In the genomic region with DNA sequence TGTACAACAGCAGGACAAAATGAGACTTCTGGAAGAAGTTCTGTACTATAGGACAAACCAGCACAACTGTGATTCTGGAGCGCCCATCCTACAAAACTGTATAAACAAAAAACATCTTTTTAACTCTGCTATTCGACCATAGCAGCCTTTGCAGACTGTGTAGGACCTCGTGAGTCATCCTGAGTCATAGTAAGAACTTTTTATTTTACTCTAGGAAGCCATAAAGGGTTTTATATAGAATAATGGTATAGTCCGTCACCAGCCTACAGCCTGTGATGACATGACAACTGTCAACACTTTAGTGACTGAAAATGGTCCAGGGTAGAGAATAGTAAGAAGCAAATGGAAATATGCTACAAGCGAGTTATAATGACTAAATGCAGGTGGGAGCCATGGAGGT, we compare ENCODE assay signal across 24 mouse cellular contexts. TPM values are rescaled to one million over a fixed set of nuclear protein-coding genes. Genes with fewer than 3 reads are reported as not detected.
"Had no signal": no experiment of that assay in that cellular context is flagged by ENCODE, and none has a peak within 500 bp of the region (broad histone marks: within the 10 kb centered on the region; RNA-seq: fewer than 3 reads in every experiment).

No protein-coding gene starts in this region.

- H3K9me3 ChIP-seq: heart, embryonic 10.5 days; heart, embryonic 12.5 days; hindbrain, embryonic 10.5 days; hindbrain, embryonic 12.5 days; intestine, embryonic 15.5 days; limb, embryonic 13.5 days; limb, embryonic 15.5 days; liver, embryonic 12.5 days had no signal

- DNase-seq: gastrocnemius, adult 2 months; gastrocnemius, postnatal 10 days; gastrocnemius, postnatal 25 days; heart, adult 18-20 months; heart, postnatal 10 days; heart, postnatal 4 days; kidney, adult 18-20 months; kidney, adult 8-10 months; kidney, postnatal 10 days; kidney, postnatal 25 days; kidney, postnatal 4 days; layer of hippocampus, adult 9-11 months; layer of hippocampus, postnatal 36 days; left cerebral cortex, postnatal 4 days had no signal

- H3K4me3 ChIP-seq: gastrocnemius, adult 2 months; heart, embryonic 10.5 days; heart, embryonic 12.5 days; hindbrain, embryonic 10.5 days; hindbrain, embryonic 12.5 days; intestine, embryonic 15.5 days; limb, embryonic 13.5 days; limb, embryonic 15.5 days; liver, embryonic 12.5 days had no signal

- H3K27me3 ChIP-seq: heart, embryonic 12.5 days; hindbrain, embryonic 12.5 days; intestine, embryonic 15.5 days; limb, embryonic 13.5 days; limb, embryonic 15.5 days; liver, embryonic 12.5 days had no signal

- H3K4me1 ChIP-seq: heart, embryonic 10.5 days; heart, embryonic 12.5 days; hindbrain, embryonic 10.5 days; hindbrain, embryonic 12.5 days; intestine, embryonic 15.5 days; limb, embryonic 13.5 days; limb, embryonic 15.5 days; liver, embryonic 12.5 days had no signal

- H3K36me3 ChIP-seq: heart, embryonic 10.5 days; heart, embryonic 12.5 days; hindbrain, embryonic 10.5 days; hindbrain, embryonic 12.5 days; intestine, embryonic 15.5 days; limb, embryonic 13.5 days; limb, embryonic 15.5 days; liver, embryonic 12.5 days had no signal

- H3K27ac ChIP-seq: gastrocnemius, adult 2 months; heart, embryonic 10.5 days; hindbrain, embryonic 10.5 days; hindbrain, embryonic 12.5 days; hindbrain, embryonic 14.5 days; intestine, embryonic 15.5 days; limb, embryonic 13.5 days; limb, embryonic 15.5 days; liver, embryonic 12.5 days; liver, embryonic 14.5 days had no signal

RNA-seq across cellular contexts. Expression of gene Gpr141, which starts 17.6 kb away (rescaled TPM):
- polyA plus RNA-seq: hindbrain, embryonic 10.5 days; hindbrain, embryonic 12.5 days had no signal
